Mouse (Mus musculus) monocyte, adult 2 months (primary cell): ENCODE results near the gene Impdh1.
A peak's percentile ranks its signal among the peaks of the same experiment; 100 is the strongest.

Experiments used
- DNase-seq, 2 experiments: peaks; one replicate each; pipeline ENCODE4 v3.0.0; 2022; ENCODE audit warnings: low spot score in 2 of 2, low read depth in 1 of 2

Gene Impdh1

DNA sequence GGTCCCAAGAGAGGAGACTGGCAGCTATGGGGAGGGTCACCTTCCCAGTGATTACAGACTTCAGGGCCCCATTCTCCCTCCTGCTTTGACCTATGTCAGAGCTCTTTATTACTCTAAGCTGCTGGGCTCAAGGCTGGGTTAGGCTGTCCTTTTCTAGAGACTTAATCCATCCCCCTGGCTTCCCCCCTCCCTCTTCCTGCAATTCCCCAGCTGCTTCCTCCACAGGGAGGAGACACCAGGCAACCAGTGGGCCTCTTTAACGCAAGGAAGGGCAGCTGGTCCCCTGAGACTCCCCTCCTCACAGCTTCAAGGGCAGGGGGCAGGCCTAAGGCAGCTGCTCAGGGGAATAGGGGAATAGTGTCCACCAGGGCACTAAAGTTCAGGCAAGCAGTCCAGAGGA is 1.9 kb downstream of the Impdh1 start:
- no peak for DNase-seq

DNA sequence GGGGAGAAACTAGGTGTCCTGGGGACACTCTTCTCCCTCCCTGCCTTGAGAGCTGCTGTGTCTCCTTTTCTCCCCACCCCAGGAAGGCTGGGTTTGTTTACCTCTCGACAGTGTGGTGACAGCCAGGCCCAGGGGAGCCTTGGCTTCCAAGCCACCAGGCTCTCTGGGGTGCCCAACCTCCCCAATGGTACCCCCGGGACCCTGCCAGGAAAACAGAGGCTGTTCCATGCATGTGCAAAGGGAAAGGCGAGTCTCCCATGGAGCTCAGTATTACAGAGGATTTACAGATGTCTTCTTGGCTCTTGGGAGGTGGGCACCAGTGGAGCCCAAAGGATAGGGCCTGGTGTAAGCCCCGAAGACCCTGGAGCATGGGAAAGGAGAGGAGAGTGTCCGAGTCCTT is 2.7 kb downstream of the Impdh1 start:
- DNase-seq, result no peak

DNA sequence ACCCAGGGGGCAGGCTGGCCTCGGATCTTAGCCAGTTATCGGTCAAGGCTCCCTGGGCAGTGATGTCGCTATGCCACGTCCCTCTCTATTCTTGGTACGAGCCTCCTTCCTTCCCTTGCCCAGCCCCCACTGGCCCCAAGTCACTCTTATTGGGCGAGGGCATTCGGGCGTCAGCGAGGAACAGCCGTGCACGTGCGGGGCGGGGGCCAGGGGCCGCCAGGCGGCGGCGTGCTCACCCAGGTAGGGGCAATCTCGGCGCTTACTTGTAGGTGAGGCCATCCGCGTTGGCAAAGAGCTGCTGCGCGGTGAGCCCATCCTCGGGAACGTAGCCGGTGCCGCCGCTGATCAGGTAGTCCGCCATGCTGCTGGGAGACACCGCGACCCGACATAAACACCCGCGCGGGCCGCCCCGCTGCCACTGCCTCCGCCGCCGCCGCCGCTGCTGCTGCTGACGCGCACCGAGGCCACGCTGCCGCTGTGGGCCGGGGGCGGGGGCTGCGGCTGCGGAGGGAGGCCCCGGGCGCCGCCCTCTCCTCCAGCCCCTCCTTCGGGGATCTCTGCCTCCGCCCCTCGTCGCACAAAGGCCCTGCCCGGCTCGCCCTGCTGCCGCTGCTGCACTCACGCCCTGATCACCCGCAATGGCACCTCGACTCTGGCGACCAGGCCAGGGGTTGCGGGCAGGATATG is 4.2 kb downstream of the Impdh1 start:
- DNase-seq, result peak; percentile 42 to 61

DNA sequence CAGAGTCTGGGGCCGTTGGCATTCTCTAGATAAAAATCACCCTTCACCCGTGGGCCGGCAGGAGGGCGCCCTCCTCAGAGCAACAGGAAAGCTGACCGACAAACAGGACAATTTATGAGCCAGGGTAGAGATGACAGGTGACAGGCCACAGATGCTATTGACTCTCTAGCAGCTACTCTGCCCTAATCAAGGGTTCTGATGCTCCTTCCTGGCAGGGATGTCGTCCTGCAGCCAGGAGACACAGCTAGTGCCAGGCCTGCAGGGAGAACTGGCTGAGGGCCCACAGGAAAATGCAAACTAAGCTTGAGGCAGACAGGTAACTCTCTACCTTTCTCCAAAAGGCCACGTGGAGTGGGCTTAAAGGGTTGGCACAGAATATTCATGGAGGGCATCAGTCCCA is 5.0 kb downstream of the Impdh1 start:
- DNase-seq, result no peak

GRCm38 (mm10) chr6:29210231-29210936 is 5.8 kb downstream of the Impdh1 start:
- DNase-seq, result no peak

DNA sequence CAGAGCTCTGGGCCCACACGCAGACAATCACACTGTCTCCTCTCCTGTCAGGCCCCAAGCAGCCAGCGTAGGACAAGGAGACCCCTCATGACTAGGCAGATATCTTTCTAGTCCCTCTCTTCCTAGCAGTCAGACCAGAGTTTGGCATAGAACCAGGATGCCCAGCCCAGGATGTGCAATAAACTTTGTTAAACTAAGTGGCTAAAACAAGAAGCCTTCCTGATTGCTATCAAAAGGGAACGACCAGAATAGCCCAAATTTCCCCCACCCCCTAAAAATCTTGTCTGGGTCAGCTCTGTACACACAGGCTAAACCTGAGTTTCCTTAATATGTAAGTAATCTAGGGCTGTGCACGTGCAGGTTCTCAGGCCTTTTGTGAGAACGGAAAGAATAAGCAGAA is 8.0 kb downstream of the Impdh1 start:
- DNase-seq, result no peak

DNA sequence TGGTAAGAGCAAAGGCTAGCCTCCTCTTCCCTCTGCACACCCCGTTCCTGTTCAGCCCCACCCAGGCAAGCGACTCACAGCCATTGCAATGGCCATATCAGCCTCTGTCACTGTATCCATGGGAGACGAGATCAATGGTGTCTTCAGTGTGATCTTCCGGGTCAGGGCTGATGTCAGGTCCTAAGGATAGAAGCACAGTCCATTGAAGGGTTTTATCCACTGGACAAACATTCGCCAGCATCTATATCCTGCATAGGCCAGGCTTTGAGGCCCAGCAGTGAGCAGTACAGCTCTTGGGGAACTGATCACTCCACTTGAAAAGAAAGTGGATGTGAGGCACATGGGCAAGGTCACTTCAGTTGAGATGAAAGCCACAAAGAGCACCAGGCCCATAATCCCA is 9.1 kb downstream of the Impdh1 start:
- DNase-seq, result no peak

DNA sequence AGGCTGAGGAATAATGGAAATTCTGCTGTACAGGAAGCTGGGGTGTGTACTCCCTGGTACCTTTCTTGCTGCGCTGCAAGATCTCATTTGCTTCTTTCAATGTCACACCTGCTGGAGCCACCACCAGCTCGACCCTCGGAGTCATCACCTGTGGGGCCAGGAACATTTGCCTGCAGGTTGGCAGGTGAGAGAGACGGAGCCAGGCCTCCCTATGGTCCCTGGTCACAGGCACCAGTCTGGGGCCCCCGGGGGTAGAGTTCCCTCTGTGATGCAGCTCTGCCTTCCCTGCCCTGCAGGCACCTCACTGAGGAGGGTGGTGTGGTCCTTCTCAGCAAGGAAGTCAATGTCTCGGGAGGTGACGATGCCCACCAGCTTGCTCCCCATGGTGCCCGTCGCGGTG is 10.2 kb downstream of the Impdh1 start:
- DNase-seq, result no peak

- no peak for DNase-seq
Measured at GRCm38 (mm10) chr6:29204932-29205614, 11.1 kb downstream of the Impdh1 start.

DNA sequence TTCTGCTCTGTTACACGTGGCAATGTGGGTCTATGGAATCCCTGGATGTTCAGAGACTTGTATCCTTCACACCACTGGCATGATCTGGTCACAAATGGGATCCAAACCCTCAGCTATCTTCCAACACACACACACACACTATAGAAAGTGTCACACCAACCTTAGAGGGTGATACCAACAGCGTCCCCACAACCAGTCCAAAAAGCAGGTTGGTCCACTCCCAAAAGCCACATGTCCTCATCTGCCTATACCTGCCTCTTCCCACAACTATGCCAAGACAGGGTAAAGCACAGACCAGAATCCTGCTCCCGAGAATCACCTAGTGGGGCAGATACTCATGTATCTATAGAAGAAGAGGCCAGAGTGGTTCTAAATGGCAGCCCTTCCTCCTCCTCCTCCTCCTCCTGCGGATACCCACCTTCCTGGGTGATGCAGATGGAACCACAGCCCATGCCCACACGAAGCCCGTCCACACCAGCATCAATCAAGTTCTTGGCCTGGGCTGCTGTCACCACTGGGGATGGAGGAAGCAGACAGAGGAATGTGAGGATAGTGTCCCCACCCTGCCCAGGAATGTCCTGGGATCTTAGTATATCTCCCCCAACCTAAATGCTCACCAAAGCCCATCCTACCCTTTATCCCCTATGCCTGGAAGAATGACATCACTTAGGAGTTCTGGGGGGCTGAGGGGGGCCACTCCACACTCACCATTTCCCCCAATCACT is 12.1 kb downstream of the Impdh1 start:
- DNase-seq, result no peak

DNA sequence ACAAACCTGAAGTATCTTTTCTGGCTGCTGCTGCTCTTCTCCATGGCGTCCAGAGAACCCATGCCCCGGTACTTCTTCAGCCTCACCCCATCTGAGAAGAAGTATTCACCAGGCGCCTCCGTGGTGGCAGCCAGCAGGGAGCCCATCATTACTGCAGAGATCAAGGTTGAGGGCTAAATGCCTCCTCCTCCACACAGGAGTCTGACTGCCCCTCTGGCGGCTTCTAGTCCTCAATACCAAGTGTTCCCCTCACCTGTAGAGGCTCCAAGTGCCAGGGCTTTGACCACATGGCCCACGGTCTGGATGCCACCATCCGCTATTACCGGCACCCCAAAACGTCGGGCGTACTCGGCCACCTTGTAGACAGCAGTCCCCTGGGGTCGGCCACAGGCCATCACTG is 13.1 kb downstream of the Impdh1 start:
- no peak for DNase-seq

- no peak for DNase-seq
Measured at GRCm38 (mm10) chr6:29201988-29202387, 14.2 kb downstream of the Impdh1 start.

DNA sequence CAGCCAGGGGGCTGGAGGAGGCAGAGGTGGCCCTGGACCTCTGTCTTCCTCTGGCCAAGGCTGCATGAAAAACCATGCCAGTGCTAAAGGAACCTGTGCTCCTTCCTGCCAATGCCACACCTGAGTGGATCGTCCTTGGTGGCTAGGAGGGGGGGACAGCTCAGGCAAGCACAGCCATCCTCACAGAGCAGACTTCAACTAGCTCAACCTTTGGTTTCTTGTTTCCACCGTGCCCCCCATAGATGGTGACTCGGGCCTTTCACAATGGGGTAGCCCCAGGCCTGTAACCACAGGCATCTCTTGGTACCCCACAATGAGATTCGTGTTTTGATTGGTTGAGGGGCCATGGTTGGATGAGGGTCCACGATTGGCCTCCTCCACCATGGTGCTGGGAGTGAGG is 14.8 kb downstream of the Impdh1 start:
- no peak for DNase-seq

- no peak for DNase-seq
Measured at GRCm38 (mm10) chr6:29200496-29200895, 15.7 kb downstream of the Impdh1 start.

DNA sequence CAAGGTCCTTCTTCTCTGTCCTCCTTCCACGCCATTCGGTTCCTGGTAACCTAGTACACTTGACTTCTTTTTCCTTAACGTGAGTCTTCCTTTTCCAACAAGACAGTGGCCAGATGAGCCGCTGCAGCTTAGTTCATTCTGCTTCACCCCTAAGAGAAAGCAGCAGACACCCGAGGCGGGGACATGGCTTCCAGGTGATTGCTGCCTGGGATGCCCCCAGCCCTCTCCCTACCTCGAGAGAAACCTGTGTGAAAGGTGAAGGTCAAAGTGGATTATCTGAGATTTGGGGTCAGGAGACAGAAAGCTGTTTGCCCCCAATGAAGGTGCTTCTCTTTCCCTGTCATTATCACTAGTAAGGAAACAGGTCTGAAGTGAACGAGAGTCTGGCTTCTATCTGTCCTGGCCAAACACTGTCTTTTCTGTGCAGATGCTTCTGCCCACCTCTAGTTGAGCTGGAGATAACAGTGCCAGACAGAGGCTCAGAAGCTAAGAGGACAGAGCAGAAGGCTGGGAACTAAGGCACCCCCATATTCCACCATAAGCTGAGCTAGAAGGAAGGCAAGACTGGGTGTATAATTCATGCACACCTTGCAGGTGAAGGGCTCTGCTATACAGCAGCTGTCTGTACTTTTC is 16.8 kb downstream of the Impdh1 start:
- no peak for DNase-seq

- peak; percentile 48 to 61 for DNase-seq
Measured at GRCm38 (mm10) chr6:29198309-29199222, 17.6 kb downstream of the Impdh1 start.

- DNase-seq, result no peak
Measured at GRCm38 (mm10) chr6:29195846-29196698, 20.1 kb downstream of the Impdh1 start.

- no peak for DNase-seq
Measured at GRCm38 (mm10) chr6:29195146-29195545, 21.0 kb downstream of the Impdh1 start.
